Mouse (Mus musculus): ENCODE data around the gene Chst14.

DNA sequence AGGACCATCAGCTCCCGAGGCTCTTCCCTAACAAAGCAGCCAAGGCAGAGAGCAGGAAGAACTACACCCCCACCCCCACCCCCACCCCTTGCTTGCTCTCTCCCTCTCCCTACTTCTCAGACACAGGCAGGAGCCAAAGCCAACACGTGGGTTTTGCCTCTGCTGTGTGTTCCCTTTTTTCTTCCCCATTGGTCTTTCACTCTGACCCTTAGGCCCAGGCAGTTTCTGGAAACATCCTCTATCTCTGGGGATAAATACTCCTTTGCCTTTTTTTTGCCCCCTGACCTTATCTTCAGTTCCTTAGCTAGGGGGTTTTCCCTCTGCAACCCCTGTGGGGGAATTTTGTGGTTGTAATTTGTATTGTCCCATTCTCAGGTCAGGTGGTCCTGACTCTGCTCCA lies 33.3 kb downstream of the Chst14 start:
- TF ChIP-seq CTCF (IDR thresholded peaks at IDR 0.05; ENCODE audit: borderline replicate concordance, insufficient read depth, low read length) (no peak), POLR2A (IDR thresholded peaks at IDR 0.05; ENCODE audit: low read depth, low read length) (no peak)

Data from embryonic fibroblast, embryonic 13.5 days (primary cell).